Mouse (Mus musculus): ENCODE data around the gene Tspan13.

The Tspan13 gene

DNA sequence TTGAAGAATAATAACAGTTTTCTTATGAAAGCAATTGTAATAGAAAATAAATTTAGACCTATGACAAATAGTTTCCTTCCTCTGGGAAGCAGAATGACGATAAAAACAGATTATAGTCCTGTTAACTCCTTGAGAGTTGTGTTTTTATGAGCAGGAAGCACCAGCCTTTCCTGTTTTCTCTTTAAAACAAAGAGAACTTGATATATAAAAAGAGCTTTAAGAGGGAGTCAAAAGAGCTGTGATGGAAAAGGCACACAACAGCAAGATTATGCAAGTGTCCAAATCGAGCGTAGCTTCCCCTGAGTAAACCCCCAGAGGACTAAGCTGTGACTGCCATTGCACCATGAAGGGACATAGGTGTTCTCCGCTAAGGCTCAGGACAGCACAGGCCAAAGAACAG is 9.9 kb downstream of the Tspan13 start:
- DNase-seq (ENCODE audit: low spot score in 2 of 2): no peak

DNA sequence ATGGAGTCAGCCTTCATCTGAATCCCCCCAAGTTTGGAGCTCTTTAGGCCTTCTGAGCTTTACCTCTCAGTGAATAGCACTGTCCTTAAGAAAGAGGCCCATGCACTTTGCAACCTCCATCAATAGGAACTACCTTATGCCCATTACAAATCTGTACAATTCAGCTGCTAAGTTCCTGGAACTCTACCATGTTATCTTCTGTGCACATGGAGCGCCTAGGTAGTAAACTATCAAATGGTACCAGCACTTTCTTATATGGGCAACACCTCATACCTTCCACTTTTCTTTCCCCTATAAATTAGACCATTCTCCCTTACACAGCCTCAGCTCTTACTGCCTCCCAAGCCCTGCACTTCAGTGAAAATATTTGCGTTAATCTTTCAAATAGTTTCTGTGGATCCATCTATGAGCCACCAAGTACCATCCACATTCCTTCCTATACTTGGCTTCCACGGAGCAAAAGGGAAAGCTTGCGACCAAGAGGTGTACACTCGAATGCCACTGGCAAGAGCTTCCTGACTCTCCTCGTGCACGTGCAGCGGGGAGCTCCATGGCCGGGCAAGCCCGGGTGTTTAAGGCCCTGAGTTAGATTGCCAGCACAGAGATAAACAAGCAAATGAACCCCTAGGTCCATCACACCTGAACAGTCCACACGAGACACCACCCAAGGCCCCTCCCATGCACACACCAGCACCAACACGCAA is 11.5 kb downstream of the Tspan13 start:
- no peak for DNase-seq (ENCODE audit: low spot score in 2 of 2)

DNA sequence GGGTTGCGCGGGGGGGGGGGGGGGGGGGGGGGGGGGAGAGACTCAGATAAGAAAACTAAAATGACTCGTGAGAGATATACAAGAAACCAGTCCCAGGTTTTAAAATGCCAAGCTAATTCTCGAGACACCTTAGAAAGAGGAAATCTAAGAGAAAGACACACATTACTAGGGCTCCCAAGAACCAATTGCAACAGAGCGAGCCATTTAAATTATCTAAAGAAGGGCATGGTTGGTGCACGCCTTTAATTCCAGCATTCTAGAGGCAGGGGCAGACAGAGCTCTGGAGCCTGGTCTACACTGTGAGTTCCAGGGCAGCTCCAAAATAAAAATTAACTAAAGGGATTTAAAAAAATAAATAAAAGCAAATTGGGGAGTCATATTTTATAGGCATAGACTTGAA is 12.6 kb downstream of the Tspan13 start:
- no peak for DNase-seq (ENCODE audit: low spot score in 2 of 2)

DNA sequence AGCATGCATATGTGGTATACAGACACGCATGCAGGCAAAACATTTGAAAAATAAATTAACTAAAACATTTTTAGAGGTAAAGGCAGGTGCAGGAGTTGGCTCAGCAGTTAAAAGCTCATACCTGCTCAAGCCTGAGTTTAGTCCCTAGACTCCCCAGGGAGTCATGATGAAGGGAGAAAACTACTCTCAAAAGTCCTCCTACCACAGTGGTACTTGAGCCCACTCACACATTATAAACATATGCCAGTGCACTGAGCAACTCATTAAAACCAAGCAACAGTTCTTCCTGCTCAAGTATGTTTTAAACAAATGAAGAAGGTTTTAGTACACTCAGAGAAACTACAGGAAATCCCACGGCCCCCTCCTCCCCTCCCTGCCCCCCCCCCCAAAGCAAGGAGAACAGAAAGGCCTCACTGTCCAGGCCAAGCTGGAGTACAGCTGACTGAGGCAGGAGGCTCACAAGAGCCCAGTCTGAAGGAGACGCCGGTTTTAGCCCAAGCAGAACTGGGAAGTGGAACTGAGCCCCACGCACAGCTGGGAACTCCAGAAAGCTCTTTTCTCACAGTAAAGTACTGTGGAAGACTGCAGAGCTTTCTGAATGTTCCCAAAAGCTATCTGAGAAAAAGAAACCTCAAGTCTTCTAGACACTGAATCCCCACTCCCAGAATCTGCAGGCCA is 13.2 kb downstream of the Tspan13 start:
- no peak for DNase-seq (ENCODE audit: low spot score in 2 of 2)

DNA sequence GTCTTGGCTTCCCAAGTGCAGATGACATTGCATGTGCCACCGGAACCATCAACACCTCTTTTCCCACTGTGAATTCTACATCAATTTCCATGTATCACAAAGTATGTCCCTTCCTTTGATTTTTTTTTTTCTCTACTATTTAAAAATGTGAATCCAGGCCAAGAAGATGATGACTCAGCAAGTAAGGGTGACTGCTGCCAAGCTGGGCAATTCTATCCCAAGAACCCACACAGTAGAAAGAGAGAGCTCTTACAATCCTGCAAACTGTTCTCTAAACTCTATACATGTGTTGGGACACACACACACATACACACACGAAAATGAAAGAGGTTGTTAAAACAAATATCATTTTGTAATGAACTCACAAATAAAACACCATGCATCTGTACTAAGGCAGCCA is 15.1 kb downstream of the Tspan13 start:
- no peak for DNase-seq (ENCODE audit: low spot score in 2 of 2)

DNA sequence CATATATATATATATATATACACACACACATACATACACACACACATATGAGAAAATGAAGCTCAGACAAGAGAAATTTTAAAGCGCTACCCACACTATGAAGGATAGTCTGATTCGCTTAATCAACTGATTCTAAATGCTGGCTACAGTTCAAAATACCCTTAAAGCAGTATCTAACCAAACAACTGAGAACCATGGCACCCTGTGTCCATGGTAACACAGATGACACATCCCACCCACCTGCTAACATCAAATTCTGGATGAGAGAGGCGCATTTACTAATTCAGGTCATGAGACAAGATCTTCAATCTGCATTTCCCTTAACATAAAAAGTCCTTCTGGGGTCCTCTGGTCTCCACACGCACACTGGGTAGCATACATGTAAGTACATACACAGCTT is 16.2 kb downstream of the Tspan13 start:
- DNase-seq (ENCODE audit: low spot score in 2 of 2): no peak

DNA sequence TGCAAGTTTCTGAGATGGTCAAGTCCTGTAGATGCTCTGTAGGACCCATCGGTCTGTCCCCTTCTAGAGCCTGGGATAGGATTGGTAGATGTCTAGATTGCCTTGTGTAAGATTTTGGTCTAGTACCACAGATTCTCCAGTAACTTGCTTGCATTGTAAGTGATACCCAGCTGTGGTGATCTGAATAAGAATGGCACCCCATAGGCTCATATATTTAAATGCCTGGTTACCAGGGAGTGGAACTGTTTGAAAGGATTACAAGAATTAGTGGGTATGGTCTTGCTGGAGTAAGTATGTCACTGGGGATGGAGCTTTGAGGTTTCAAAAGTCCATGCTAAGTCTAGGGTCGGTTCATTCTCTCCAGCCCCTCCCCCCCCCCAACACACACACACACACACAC is 21.6 kb downstream of the Tspan13 start:
- no peak for DNase-seq (ENCODE audit: low spot score in 2 of 2)

DNA sequence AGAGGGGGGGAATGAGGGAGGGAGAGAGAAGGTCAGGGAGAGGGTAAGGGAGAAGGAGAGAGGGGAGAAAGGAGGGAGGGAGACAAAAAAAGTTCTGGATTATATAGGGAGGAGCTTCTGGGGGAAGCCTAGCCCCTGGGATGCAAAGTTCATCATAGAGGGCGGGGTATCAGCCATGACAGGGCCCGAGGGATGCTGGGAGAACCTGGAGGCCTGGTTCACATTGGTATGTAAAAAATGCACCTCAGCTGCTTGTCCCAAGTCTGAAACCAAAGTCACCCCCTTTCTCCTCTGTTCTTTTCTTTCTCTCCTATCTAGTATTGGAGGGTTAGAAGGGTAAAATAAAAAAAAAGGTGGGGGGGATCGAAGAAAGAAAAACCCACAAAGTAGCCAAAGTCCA is 22.2 kb downstream of the Tspan13 start:
- no peak for DNase-seq (ENCODE audit: low spot score in 2 of 2)

DNA sequence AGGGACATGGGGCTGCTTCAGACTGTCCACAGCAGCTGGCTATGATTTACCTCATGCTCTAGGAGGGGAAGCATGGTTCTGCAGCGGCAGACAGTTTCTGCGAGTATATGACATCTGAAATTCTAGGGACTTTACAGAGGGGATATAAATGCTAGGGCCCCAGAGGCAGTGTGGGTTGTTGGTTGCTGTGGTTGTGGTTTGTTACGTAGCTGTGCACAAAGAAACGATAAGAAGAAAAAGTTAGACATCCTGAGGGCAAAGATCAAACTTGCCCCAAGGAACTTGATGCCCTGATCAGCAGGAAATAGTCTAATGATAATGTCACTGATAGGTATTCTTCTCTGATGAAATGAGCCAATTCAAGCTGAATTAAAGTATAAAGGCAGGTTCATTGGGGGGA is 22.7 kb downstream of the Tspan13 start:
- no peak for DNase-seq (ENCODE audit: low spot score in 2 of 2)

DNA sequence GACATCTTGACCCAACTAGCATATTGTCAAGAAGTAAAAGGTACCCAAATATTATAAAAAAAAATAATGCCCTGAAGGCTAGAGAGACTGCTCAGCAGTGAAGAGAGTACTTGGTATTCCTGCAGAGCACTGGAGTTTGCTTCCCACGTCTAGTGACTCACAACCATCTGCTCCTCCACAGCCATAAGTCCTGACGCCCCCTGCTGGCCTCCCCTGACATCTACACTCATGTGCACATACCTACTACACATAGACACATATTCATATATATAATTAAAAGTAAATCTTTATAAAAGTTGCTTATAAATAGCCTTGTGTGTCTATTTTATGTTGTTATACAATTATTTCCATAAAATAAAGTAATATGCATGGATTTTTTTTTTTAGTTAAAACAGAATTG is 24.5 kb downstream of the Tspan13 start:
- no peak for DNase-seq (ENCODE audit: low spot score in 2 of 2)

DNA sequence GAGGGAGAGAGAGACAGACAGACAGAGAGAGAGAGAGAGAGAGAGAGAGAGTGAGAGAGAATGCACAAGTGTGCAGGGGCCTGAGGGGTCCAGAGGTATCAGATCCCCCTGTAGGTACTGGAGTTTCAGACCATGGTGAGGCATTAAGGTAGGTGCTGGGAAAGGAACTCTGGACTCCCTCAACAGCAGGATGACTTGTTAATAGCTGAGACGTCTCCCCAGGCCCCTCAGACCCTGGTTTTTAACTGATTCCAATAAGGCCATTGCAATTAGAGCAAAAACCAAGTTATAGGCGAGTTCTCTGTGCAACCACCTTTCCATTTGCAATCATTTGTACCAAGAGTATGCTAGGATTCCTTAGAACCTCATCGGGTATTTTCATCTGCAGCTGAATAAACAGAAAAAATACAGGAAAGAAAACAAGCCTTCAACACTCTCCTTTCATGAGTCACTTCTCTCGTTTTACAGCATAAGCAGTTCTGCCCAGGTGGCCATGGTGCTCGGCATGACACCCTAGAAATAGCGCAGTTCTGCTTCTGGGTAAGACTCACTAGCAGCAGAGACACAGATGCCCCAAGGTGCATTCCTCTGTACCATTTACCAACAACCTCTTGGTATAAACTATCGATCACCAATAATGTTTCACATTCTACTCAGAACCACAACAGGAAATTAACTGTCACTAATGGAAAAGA is 28.9 kb downstream of the Tspan13 start:
- DNase-seq (ENCODE audit: low spot score in 2 of 2): no peak

DNA sequence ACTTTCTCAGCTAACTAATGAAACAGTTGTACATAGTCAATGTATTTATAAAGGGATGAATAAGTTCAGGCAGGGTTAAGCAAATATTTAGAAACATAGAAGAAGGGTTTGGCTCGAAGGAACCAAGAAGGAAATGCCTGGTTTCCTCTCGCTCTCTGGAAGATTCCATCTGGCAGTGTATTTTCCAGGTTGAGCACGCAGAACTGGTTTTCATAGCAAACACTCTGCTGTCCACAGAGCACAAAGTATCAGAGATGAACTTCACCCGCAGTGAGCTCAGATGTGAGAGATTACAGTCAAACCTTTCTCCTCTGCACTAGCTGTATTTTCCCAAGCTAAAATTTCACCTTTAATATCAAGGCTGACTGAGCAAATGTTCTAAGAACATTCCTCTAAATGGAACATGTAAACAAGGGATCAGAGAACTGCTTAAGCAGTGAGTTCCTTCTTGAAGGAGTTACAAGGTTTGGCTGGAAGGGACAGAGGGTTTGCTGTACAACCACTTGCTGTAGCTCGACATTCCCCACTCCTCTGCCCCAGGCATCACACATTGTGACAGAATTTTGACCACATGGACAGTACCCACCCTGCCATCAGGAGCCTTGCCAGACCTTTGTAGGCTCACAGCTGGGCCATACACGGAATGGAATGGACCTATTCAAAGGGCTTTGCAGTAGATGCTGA is 33.8 kb downstream of the Tspan13 start:
- DNase-seq (ENCODE audit: low spot score in 2 of 2): no peak

DNA sequence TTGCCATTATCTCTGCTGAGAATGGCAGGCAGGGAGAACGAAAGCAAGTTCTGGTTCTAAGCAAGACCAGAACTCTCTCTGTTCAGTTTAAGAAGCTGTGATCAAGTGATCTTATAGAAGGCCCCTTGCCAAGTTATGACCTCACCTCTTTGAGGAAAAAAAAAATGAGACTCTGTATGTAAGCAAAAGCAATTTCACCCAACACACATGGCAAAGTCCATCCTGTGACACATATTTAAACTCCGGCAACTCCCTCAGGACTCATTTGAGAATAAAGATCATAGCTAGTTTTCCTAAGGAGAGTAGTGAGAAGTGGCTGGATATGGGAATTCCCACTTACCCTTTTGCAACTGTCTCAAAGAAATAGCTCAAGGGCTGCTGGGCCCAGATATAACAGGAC is 34.7 kb downstream of the Tspan13 start:
- no peak for DNase-seq (ENCODE audit: low spot score in 2 of 2)

DNA sequence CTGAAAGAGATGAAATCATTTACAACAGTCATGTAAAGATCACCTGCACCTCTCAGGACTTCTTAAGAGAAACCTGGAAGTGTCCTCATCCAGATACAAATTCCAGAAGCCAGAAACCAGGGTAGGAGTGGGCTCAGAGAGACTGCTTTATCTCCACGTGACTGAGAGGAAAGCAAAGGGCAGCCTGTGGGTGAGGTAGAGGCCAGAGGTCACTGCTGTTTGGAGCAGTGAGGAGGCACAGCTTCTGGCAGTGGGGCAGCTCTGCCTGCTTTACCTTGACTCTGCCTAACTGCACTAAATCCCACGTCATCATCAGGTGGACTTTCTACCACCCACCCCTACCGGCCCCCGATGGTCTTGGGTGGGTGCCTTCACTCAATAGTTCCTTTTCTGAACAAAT is 37.6 kb downstream of the Tspan13 start:
- DNase-seq (ENCODE audit: low spot score in 2 of 2): no peak

DNA sequence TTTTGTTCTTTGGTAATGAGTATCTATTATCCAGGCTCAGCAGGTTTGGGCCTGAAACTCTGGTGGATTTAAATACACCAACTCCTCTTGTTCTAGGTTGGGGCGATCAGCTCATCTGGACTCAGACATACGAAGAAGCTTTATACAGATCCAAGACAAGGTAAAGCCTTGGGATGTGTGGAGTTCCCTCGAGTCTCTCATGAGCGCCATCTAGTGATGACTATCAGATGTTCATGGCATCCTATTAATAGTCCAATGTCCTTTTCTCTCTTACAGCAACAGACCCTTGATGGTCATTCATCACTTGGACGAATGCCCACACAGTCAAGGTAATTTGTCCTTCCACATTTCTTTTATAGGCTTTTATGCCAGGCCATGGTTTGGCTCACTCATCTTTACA is 46.5 kb downstream of the Tspan13 start:
- no peak for DNase-seq (ENCODE audit: low spot score in 2 of 2)

DNA sequence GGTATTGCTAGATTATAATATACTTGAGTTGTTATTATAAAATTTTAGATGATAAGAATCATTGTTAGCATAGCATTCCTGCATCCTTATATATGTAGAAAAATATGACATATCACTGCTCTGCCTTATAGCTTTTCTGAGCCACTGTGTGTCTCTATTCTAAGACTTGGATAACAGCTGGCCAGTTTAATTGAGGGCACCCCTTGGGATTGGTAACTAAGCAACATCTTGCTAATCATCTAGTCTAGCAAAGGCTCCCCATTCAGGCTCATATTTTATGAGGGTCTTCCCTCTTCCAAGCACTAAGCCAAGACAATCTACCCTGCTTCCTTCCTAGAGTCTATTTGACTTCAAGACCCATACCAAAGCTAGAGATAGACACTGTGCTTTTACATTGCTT is 48.2 kb downstream of the Tspan13 start:
- no peak for DNase-seq (ENCODE audit: low spot score in 2 of 2)

DNA sequence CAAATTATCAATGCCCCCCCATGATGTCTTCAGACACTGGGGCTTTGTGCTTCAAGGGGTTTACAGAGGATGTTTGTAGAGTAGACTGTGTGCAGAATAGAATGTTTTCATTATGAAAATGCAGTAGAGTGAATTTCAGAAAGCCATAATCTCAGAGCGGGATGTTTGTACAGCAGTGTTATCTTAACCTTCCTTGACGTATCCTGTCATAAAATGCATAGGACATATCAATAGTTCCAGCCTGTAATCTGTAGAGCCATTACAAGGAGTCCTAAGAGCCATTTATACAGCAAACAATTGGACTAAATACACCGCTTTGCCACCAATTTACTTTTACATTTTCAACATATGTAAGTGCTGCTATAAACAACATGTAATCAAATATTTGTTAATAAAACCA is 48.7 kb downstream of the Tspan13 start:
- no peak for DNase-seq (ENCODE audit: low spot score in 2 of 2)

DNA sequence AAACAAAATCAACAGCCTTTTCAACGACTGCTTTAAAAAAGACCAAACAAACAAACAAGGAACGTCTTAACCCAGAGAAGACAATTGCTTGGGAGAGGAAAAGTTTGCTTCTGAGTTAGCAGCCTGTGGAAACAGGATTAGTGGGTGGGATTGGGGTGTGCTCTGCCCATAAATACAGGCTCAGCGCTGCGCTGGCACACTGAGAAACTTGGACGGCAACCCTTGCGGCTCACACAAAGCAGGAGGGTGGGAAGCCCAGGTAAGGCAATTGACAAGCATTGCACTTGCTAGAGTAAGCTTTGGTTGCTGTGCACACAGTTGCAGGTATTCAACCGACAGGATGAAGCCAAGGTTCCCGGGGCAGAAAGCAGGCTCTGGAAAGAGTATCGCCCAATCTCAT is 49.6 kb downstream of the Tspan13 start, which contains the start of gene Agr2:
Gene Agr2, plus strand, starts transcription at position 197 of the 400 bp plus-strand sequence.
- DNase-seq (ENCODE audit: low spot score in 2 of 2): no peak

DNA sequence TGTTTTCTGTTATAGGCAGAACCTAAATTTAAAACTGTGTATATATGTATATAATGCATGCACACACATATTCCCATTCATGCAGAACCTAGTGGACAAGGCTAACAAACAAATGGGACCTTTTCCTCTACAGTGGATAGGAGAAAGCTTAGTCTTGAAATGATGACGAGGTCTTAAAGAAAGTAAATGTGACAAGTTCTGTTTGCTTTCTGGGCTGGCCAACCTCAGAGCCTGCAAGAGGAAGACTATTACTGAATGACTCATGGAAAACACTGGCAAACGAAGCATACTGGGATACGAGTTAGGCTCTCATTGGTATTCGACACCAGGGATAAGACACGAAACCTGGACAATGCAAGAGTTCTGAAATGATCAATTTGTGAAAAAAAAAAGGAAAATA is 57.6 kb downstream of the Tspan13 start:
- no peak for DNase-seq (ENCODE audit: low spot score in 2 of 2)

DNA sequence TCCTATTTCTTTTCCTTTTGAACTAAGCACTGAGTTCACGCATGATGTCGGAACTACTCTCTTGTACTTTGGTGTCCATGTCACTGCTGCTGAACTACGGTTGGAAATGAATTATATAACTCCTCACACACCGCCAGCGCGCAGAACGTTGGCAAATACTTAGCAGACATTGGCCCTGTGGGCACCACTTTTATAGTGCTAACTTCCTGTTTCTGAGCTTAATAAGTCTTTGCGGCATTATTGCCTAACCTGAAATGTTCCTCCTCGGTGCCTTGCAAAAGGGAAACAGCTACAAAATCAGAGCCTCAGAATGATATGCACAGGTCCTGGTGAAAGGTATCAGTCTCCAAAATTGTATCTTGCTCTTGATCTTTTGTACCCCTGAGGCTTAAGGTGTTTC is 58.8 kb downstream of the Tspan13 start:
- no peak for DNase-seq (ENCODE audit: low spot score in 2 of 2)

DNA sequence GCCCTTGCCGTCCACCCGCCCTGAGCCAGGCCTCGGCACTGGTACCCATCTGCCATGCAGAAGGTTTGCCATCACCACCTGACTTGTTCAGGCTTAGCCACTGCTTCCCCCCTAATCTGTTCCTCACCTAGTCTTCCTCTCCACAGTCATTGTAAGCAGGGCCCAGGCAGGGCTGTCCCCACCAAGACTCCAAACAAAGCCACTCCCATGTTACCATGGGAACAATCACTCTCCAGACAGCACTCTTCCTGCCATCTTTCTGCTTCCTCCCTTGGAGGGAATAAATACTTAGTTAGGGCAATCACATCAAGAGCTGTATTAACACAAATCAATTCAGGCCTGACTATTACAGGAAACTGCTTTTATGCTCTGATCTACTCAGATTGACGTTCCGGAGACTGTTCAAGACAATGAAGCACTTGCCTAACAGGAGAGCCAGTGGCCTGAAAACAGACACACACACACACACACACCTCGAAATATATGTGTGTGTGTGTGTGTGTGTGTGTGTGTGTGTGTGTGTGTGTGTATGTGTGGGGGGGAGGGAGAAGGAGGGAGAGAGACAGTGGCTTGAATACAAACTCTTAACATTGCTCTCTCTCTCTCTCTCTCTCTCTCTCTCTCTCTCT is 60.5 kb downstream of the Tspan13 start:
- DNase-seq (ENCODE audit: low spot score in 2 of 2): no peak

DNA sequence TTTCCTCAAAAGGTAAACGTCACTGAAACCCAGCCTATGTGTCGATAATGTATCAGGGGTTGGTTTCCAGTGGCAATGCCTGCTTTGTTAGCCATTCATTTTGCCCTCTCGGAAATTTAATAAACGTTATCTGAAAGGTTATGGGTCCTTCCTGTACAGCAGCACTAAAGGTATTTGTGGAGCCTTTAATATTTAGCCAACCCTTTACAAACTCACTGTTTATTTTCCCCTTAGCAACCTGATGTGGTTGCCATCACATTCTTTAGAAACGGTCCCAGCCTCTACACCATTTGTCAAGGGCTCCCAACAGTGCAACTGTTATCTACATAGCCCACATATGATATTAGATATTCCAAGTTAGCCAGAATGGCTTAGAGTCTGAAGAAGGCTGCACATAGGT is 62.7 kb downstream of the Tspan13 start:
- DNase-seq (ENCODE audit: low spot score in 2 of 2): no peak

Measured in frontal cortex, postnatal 10 days (tissue).